Mouse (Mus musculus): ENCODE measurements at regions not wholly inside any gene's neighbourhood (a gene's known extent, or its start where the extent isn't known, plus 50 kb on each side); places are given as distances from the start of the nearest gene placed in this dataset.

DNA sequence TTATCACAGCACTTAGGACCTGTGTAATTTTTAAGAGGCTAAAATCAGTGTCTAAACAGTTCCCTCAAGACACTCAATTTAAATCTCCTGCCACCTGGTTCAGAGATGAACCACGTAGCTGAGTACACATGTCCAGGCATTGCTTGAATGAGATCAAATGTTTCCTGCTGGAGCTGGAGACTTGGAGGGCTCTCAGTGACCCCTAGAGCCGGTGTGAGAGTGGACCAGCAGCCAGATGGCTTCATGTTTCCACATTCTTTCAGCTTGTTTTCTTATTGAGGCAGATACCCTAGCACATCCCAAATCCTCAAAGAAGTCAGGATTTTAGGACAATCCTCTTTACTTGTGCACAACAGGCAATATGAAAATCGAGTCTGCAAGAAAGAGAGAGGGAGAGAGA lies 590.3 kb downstream of the Rab28 start:
- 23% methylated on average over 3 of the region's 3 CpGs for WGBS
- TF ChIP-seq EP300 (optimal IDR thresholded peaks at IDR 0.05), result no peak
- no peak for TF ChIP-seq CTCF (IDR thresholded peaks at IDR 0.05; ENCODE audit: low read depth)
- DNase-seq (ENCODE audit: low spot score), result no peak

DNA sequence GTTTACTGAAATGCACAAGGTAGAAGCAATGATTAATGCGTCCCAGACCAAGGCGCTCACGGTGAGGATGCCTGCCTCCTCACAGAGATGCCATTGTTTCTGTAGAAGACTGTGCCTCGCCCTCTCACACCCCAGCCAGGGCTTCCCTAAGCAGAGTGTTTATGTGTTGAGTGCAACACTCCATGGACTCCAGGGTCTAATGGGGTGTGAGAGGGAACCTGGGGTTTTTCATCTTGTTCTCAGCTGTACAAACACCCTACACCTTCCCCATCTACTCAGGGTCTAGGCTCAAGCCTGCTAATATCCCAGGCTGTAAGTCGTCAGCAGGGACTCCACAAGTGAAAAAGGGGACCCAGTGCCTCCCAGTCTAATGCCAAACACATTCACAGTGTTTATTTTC lies 620.2 kb downstream of the Rab28 start:
- no peaks in the 10 kb centered on the region for H3K36me3 ChIP-seq (ENCODE audit: control insufficient read depth, insufficient read depth, low read length)
- TF ChIP-seq CTCF (IDR thresholded peaks at IDR 0.05; ENCODE audit: low read depth) (no peak), EP300 (optimal IDR thresholded peaks at IDR 0.05) (no peak)
- WGBS, result 24% methylated on average over 5 of the region's 5 CpGs
- H3K9ac ChIP-seq (ENCODE audit: low read length), result no peak overlapping the region
- H3K27ac ChIP-seq (replicated peaks), result no peak overlapping the region
- H3K4me1 ChIP-seq (replicated peaks; ENCODE audit: control insufficient read depth, insufficient read depth), result no peaks in the 10 kb centered on the region
- no peak overlapping the region for H3K4me2 ChIP-seq (replicated peaks; ENCODE audit: low read depth)
- no peak overlapping the region for H3K4me3 ChIP-seq (ENCODE audit: low read depth, low read length)
- no peaks in the 10 kb centered on the region for H3K9me3 ChIP-seq (ENCODE audit: control insufficient read depth, low read length)
- no peaks in the 10 kb centered on the region for H3K27me3 ChIP-seq (ENCODE audit: control insufficient read depth, insufficient read depth, low read length)
- ATAC-seq (ENCODE audit: low FRiP score, low TSS enrichment) (no peak), DNase-seq (ENCODE audit: low spot score) (no peak)

More for the DNA sequence above, 590.3 kb downstream of the Rab28 start:
- no peak overlapping the region for H3K27ac ChIP-seq (replicated peaks)
- no peaks in the 10 kb centered on the region for H3K9me3 ChIP-seq (ENCODE audit: control insufficient read depth, low read length)
- H3K4me3 ChIP-seq (ENCODE audit: low read depth, low read length), result no peak overlapping the region
- no peak overlapping the region for H3K4me2 ChIP-seq (replicated peaks; ENCODE audit: low read depth)
- ATAC-seq (ENCODE audit: low FRiP score, low TSS enrichment), result no peak
- H3K27me3 ChIP-seq (ENCODE audit: control insufficient read depth, insufficient read depth, low read length), result no peaks in the 10 kb centered on the region
- no peaks in the 10 kb centered on the region for H3K4me1 ChIP-seq (replicated peaks; ENCODE audit: control insufficient read depth, insufficient read depth)
- H3K9ac ChIP-seq (ENCODE audit: low read length), result no peak overlapping the region
- H3K36me3 ChIP-seq (ENCODE audit: control insufficient read depth, insufficient read depth, low read length), result no peaks in the 10 kb centered on the region

DNA sequence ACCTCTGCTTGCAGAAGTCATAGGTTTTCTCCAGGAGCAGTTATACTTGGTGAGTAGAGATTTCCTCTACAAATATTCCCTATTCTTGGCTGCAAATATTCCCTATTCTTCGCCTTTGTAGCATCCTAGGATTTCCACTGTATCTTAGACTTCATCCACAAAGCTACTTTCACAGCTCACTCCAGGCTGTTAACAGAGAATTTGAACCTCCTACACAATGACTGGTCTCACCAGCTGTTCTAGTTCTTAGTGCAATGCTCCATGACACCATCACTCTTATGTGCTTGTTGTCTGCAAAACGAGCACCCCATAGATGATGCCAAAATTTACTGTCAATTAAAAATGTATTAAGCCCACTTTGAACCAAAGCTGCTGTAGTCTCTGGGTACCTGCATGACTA lies 631.5 kb downstream of the Rab28 start:
- DNase-seq (ENCODE audit: low spot score) (no peak), ATAC-seq (ENCODE audit: low FRiP score, low TSS enrichment) (no peak)
- Histone ChIP-seq H3K4me3 (ENCODE audit: low read depth, low read length) (no peak overlapping the region), H3K9me3 (ENCODE audit: control insufficient read depth, low read length) (no peaks in the 10 kb centered on the region), H3K4me1 (replicated peaks; ENCODE audit: control insufficient read depth, insufficient read depth) (no peaks in the 10 kb centered on the region), H3K4me2 (replicated peaks; ENCODE audit: low read depth) (no peak overlapping the region), H3K27ac (replicated peaks) (no peak overlapping the region), H3K27me3 (ENCODE audit: control insufficient read depth, insufficient read depth, low read length) (no peaks in the 10 kb centered on the region), H3K9ac (ENCODE audit: low read length) (no peak overlapping the region), H3K36me3 (ENCODE audit: control insufficient read depth, insufficient read depth, low read length) (no peaks in the 10 kb centered on the region)
- WGBS, result 67% methylated on average over 2 of the region's 2 CpGs
- TF ChIP-seq EP300 (optimal IDR thresholded peaks at IDR 0.05), result no peak
- TF ChIP-seq CTCF (IDR thresholded peaks at IDR 0.05; ENCODE audit: low read depth), result no peak

DNA sequence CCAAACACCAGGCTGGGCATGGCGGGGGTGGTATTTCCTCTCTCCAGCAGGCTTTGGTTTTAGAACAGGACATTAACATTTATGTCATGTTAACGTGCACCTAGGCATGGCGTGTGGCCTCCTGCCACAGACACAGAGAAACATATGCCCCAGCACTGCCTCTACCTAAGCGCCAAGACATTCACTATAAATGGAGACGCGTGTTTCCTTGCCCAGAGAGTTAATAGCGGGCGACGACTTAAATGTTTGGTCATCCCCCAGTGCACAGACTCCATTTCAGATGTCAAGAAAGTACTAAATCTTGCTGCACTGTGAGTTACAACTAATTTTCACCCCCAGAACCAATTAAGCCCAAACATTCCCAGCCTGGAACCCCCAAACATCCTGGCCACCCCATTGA lies 646.3 kb downstream of the Rab28 start:
- no peak overlapping the region for H3K9ac ChIP-seq (ENCODE audit: low read length)
- DNase-seq (ENCODE audit: low spot score) (no peak), ATAC-seq (ENCODE audit: low FRiP score, low TSS enrichment) (no peak)
- no peak overlapping the region for H3K4me2 ChIP-seq (replicated peaks; ENCODE audit: low read depth)
- H3K4me1 ChIP-seq (replicated peaks; ENCODE audit: control insufficient read depth, insufficient read depth), result no peaks in the 10 kb centered on the region
- TF ChIP-seq CTCF (IDR thresholded peaks at IDR 0.05; ENCODE audit: low read depth) (no peak), EP300 (optimal IDR thresholded peaks at IDR 0.05) (no peak)
- H3K27me3 ChIP-seq (ENCODE audit: control insufficient read depth, insufficient read depth, low read length), result no peaks in the 10 kb centered on the region
- no peaks in the 10 kb centered on the region for H3K9me3 ChIP-seq (ENCODE audit: control insufficient read depth, low read length)
- H3K36me3 ChIP-seq (ENCODE audit: control insufficient read depth, insufficient read depth, low read length), result no peaks in the 10 kb centered on the region
- WGBS, result 64% methylated on average over 9 of the region's 9 CpGs
- no peak overlapping the region for H3K27ac ChIP-seq (replicated peaks)
- H3K4me3 ChIP-seq (ENCODE audit: low read depth, low read length), result no peak overlapping the region

DNA sequence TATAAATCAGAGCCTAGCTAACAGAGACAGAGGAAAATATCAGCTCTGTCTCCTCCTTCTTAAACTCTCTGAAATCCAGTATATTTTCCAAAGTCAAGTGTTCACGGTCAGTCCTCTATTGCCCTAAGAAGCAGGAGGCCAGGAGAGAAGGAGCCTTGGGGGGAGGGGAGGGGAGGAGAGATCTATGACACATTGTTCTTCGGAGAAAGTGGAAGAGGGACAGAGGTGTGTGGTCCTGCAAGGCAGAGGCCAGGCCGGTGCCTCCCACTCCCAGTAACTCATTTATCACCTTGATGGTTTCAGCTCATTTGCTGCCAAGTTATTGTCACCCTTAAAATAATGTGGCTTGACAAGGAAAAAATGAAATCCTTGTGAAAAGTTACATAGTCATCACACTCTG lies 646.7 kb downstream of the Rab28 start:
- H3K27ac ChIP-seq (replicated peaks), result no peak overlapping the region
- H3K4me2 ChIP-seq (replicated peaks; ENCODE audit: low read depth), result no peak overlapping the region
- ATAC-seq (ENCODE audit: low FRiP score, low TSS enrichment) (no peak), DNase-seq (ENCODE audit: low spot score) (no peak)
- H3K9ac ChIP-seq (ENCODE audit: low read length), result no peak overlapping the region
- no peaks in the 10 kb centered on the region for H3K4me1 ChIP-seq (replicated peaks; ENCODE audit: control insufficient read depth, insufficient read depth)
- no peak for TF ChIP-seq CTCF (IDR thresholded peaks at IDR 0.05; ENCODE audit: low read depth)
- TF ChIP-seq EP300 (optimal IDR thresholded peaks at IDR 0.05), result no peak
- H3K4me3 ChIP-seq (ENCODE audit: low read depth, low read length), result no peak overlapping the region
- H3K9me3 ChIP-seq (ENCODE audit: control insufficient read depth, low read length), result no peaks in the 10 kb centered on the region
- no peaks in the 10 kb centered on the region for H3K36me3 ChIP-seq (ENCODE audit: control insufficient read depth, insufficient read depth, low read length)
- H3K27me3 ChIP-seq (ENCODE audit: control insufficient read depth, insufficient read depth, low read length), result no peaks in the 10 kb centered on the region
- 28% methylated on average over 3 of the region's 3 CpGs for WGBS

DNA sequence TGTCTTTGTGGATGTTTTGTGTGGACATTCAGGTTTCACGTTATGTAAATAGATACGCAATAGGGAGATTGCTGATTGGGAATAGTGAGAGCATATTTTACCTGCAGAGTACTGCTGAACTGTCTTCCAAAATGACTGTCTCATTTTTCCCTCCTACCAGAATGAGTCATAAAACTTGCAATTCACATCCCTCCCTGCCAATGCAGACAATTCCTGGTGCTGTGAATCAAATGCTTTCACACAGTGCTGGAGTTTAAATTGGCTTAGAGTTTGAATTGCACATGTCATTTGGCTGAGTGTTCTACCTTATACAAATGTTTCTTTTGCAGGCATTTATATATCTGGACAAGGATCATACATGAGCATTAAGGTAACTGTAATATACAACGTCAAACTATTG lies 649.9 kb downstream of the Rab28 start:
- WGBS, result 86% methylated on average over 3 of the region's 3 CpGs
- Histone ChIP-seq H3K27me3 (ENCODE audit: control insufficient read depth, insufficient read depth, low read length) (no peaks in the 10 kb centered on the region), H3K27ac (replicated peaks) (no peak overlapping the region), H3K4me2 (replicated peaks; ENCODE audit: low read depth) (no peak overlapping the region), H3K9ac (ENCODE audit: low read length) (no peak overlapping the region), H3K4me3 (ENCODE audit: low read depth, low read length) (no peak overlapping the region), H3K36me3 (ENCODE audit: control insufficient read depth, insufficient read depth, low read length) (no peaks in the 10 kb centered on the region), H3K9me3 (ENCODE audit: control insufficient read depth, low read length) (no peaks in the 10 kb centered on the region), H3K4me1 (replicated peaks; ENCODE audit: control insufficient read depth, insufficient read depth) (no peaks in the 10 kb centered on the region)
- ATAC-seq (ENCODE audit: low FRiP score, low TSS enrichment) (no peak), DNase-seq (ENCODE audit: low spot score) (no peak)
- TF ChIP-seq CTCF (IDR thresholded peaks at IDR 0.05; ENCODE audit: low read depth) (no peak), EP300 (optimal IDR thresholded peaks at IDR 0.05) (no peak)

Data from stomach, postnatal 0 days (tissue).